Mouse (Mus musculus): ENCODE data around the gene Oxld1. TPM values are rescaled to one million over a fixed set of nuclear protein-coding genes. Genes with fewer than 3 reads are reported as not detected.

Oxld1 gene
- polyA plus RNA-seq, 1 experiment from 2014 or later: 19.6 TPM

DNA sequence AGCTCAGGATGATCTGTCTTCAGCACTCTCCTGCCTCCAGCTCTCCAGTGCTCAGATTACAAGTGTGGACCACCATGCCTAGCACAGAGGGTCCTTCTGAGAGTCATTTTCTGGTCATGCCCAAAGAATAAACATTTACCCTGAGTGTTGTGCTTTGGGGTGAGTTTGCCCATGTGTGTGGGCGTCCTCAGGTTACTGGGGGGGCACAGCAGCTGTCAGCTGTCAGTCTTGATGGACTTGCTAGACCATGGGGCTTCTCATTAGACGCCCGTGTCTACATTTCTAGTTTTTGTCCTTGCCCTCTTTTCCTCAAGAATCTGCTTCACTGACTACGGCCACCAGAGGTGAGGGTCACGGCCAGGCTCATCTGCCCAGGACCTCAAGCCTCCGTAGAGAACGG is 10.7 kb downstream of the Oxld1 start:
- H3K9me3 ChIP-seq (replicated peaks; ENCODE audit: control insufficient read depth, low read length): no peaks in the 10 kb centered on the region
- H3K27me3 ChIP-seq (ENCODE audit: control insufficient read depth, insufficient read depth, low read length): no peaks in the 10 kb centered on the region
- no peak overlapping the region for H3K27ac ChIP-seq (ENCODE audit: low read depth, low read length)
- H3K4me2 ChIP-seq: no peak overlapping the region
- H3K4me1 ChIP-seq (ENCODE audit: control insufficient read depth, insufficient read depth, low read length): peaks cover 4% of the 10 kb centered on the region; the same call in 1 of the 2 replicates
- no peak for ATAC-seq (replicated peaks; ENCODE audit: insufficient number of reproducible peaks, low FRiP score, low TSS enrichment)
- no peaks in the 10 kb centered on the region for H3K36me3 ChIP-seq (ENCODE audit: control insufficient read depth, insufficient read depth, low read length)
- no peak overlapping the region for H3K4me3 ChIP-seq (ENCODE audit: low read depth, low read length)
- no peak overlapping the region for H3K9ac ChIP-seq (ENCODE audit: low read depth, low read length)
- WGBS (ENCODE audit: insufficient replicate concordance): 81% methylated on average over 7 of the region's 7 CpGs

GRCm38 (mm10) chr11:120445475-120445874 is 12.4 kb downstream of the Oxld1 start:
- Histone ChIP-seq H3K27me3 (ENCODE audit: control insufficient read depth, insufficient read depth, low read length) (no peaks in the 10 kb centered on the region), H3K4me2 (no peak overlapping the region), H3K27ac (ENCODE audit: low read depth, low read length) (no peak overlapping the region), H3K9ac (ENCODE audit: low read depth, low read length) (no peak overlapping the region), H3K4me3 (ENCODE audit: low read depth, low read length) (no peak overlapping the region), H3K36me3 (ENCODE audit: control insufficient read depth, insufficient read depth, low read length) (no peaks in the 10 kb centered on the region), H3K4me1 (ENCODE audit: control insufficient read depth, insufficient read depth, low read length) (peaks cover 4% of the 10 kb centered on the region; the same call in 1 of the 2 replicates), H3K9me3 (replicated peaks; ENCODE audit: control insufficient read depth, low read length) (no peaks in the 10 kb centered on the region)
- 43% methylated on average over 3 of the region's 3 CpGs for WGBS (ENCODE audit: insufficient replicate concordance)
- no peak for ATAC-seq (replicated peaks; ENCODE audit: insufficient number of reproducible peaks, low FRiP score, low TSS enrichment)

DNA sequence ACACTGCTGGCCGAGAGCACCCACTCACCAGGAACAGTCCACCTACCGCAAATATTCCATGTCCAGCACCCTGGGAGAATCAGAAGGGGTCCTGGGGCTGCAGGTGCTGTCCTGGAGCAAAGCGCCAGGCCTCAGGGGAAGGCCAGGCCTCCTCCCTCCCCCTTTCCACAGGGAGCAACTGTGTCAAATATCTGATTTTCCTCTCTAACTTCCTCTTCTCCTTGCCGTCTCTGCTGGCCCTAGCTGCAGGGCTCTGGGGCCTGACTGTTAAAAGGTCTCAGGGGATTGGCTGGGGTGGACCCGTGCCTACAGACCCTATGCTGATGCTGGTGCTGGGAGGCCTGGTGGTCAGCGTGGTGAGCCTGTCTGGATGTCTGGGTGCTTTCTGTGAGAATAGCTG is 13.8 kb downstream of the Oxld1 start:
- WGBS (ENCODE audit: insufficient replicate concordance): 54% methylated on average over 6 of the region's 6 CpGs
- Histone ChIP-seq H3K36me3 (ENCODE audit: control insufficient read depth, insufficient read depth, low read length) (no peaks in the 10 kb centered on the region), H3K27me3 (ENCODE audit: control insufficient read depth, insufficient read depth, low read length) (no peaks in the 10 kb centered on the region), H3K9me3 (replicated peaks; ENCODE audit: control insufficient read depth, low read length) (no peaks in the 10 kb centered on the region), H3K9ac (ENCODE audit: low read depth, low read length) (no peak overlapping the region), H3K27ac (ENCODE audit: low read depth, low read length) (no peak overlapping the region), H3K4me2 (no peak overlapping the region), H3K4me1 (ENCODE audit: control insufficient read depth, insufficient read depth, low read length) (peaks cover 4% of the 10 kb centered on the region; the same call in 1 of the 2 replicates), H3K4me3 (ENCODE audit: low read depth, low read length) (no peak overlapping the region)
- ATAC-seq (replicated peaks; ENCODE audit: insufficient number of reproducible peaks, low FRiP score, low TSS enrichment): no peak

DNA sequence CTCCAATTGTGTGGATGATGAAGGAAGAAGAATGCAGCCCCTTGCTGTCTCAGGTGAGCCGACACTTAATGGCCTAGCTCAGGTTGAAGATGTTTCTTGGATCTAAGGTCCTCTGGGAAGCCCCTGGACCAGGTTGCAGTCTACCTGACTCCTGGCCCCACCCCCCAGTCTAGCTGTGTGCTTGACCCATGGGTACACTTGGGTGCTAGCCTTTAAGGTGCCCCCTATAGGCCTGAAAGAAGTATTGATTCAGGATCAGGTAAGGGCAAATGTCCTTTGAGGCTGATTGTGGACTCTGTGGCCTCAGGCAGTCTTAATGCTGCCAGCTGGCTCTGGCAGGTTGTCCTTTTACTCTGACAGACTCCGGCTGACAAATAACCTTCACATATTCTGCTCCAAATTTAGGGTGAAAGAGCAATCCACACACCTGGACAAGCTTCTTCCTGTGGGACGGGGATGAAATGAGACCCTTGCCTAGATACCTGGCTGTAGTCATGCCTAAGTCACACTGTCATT is 15.0 kb downstream of the Oxld1 start:
- WGBS (ENCODE audit: insufficient replicate concordance): 79% methylated on average over 3 of the region's 3 CpGs
- no peak for ATAC-seq (replicated peaks; ENCODE audit: insufficient number of reproducible peaks, low FRiP score, low TSS enrichment)
- Histone ChIP-seq H3K9ac (ENCODE audit: low read depth, low read length) (no peak overlapping the region), H3K9me3 (replicated peaks; ENCODE audit: control insufficient read depth, low read length) (no peaks in the 10 kb centered on the region), H3K4me2 (no peak overlapping the region), H3K36me3 (ENCODE audit: control insufficient read depth, insufficient read depth, low read length) (no peaks in the 10 kb centered on the region), H3K4me3 (ENCODE audit: low read depth, low read length) (no peak overlapping the region), H3K27ac (ENCODE audit: low read depth, low read length) (no peak overlapping the region), H3K4me1 (ENCODE audit: control insufficient read depth, insufficient read depth, low read length) (peaks cover 4% of the 10 kb centered on the region; the same call in 1 of the 2 replicates), H3K27me3 (ENCODE audit: control insufficient read depth, insufficient read depth, low read length) (no peaks in the 10 kb centered on the region)

DNA sequence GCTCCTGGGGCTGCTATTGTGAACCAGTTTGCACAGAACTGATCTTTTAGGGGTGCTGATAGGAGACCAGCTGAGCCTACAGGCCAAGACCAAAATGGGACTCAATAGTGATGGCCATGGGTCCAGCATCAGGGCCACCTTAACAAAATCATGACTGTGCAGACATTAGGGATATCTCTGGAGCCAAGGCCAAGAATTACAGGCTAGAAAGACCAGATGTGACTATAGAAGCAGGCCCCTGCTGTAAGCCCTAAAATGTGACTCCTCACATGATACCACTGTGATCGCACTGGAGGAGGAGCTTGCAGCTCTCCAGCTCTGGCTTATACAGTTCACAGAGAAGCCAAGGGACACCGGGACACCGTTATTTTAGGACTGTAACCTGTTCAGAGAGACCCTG is 15.5 kb downstream of the Oxld1 start, which contains the start of gene Tspan10:
Tspan10 (plus strand) TSS at position 301 of the 400 bp plus-strand sequence.
- Histone ChIP-seq H3K4me3 (ENCODE audit: low read depth, low read length) (no peak within 1 kb of the TSS), H3K4me2 (no peak within 1 kb of the TSS), H3K27me3 (ENCODE audit: control insufficient read depth, insufficient read depth, low read length) (no peaks in the 10 kb centered on the region), H3K27ac (ENCODE audit: low read depth, low read length) (no peak within 1 kb of the TSS), H3K9ac (ENCODE audit: low read depth, low read length) (no peak within 1 kb of the TSS), H3K9me3 (replicated peaks; ENCODE audit: control insufficient read depth, low read length) (no peaks in the 10 kb centered on the region), H3K4me1 (ENCODE audit: control insufficient read depth, insufficient read depth, low read length) (peaks cover 4% of the 10 kb centered on the region; the same call in 1 of the 2 replicates), H3K36me3 (ENCODE audit: control insufficient read depth, insufficient read depth, low read length) (no peaks in the 10 kb centered on the region)
- WGBS (ENCODE audit: insufficient replicate concordance): 87% methylated on average over 3 of the region's 3 CpGs
- no peak for ATAC-seq (replicated peaks; ENCODE audit: insufficient number of reproducible peaks, low FRiP score, low TSS enrichment)

- no peak for ATAC-seq (replicated peaks; ENCODE audit: insufficient number of reproducible peaks, low FRiP score, low TSS enrichment)
- H3K9ac ChIP-seq (ENCODE audit: low read depth, low read length): peak overlapping the region; percentile 95
- peak overlapping the region; percentile 81 for H3K4me2 ChIP-seq
- peaks cover 12% of the 10 kb centered on the region for H3K4me1 ChIP-seq (ENCODE audit: control insufficient read depth, insufficient read depth, low read length)
- 30% methylated on average over 12 of the region's 12 CpGs for WGBS (ENCODE audit: insufficient replicate concordance)
- H3K27me3 ChIP-seq (ENCODE audit: control insufficient read depth, insufficient read depth, low read length): no peaks in the 10 kb centered on the region
- H3K4me3 ChIP-seq (ENCODE audit: low read depth, low read length): peak overlapping the region; percentile 96
- peaks cover 4% of the 10 kb centered on the region; the same call in 1 of the 2 replicates for H3K36me3 ChIP-seq (ENCODE audit: control insufficient read depth, insufficient read depth, low read length)
- H3K9me3 ChIP-seq (replicated peaks; ENCODE audit: control insufficient read depth, low read length): no peaks in the 10 kb centered on the region
- H3K27ac ChIP-seq (ENCODE audit: low read depth, low read length): peak overlapping the region; percentile 80
These were observed 19.9 kb downstream of the Oxld1 start for GRCm38 (mm10) chr11:120437857-120438385.

DNA sequence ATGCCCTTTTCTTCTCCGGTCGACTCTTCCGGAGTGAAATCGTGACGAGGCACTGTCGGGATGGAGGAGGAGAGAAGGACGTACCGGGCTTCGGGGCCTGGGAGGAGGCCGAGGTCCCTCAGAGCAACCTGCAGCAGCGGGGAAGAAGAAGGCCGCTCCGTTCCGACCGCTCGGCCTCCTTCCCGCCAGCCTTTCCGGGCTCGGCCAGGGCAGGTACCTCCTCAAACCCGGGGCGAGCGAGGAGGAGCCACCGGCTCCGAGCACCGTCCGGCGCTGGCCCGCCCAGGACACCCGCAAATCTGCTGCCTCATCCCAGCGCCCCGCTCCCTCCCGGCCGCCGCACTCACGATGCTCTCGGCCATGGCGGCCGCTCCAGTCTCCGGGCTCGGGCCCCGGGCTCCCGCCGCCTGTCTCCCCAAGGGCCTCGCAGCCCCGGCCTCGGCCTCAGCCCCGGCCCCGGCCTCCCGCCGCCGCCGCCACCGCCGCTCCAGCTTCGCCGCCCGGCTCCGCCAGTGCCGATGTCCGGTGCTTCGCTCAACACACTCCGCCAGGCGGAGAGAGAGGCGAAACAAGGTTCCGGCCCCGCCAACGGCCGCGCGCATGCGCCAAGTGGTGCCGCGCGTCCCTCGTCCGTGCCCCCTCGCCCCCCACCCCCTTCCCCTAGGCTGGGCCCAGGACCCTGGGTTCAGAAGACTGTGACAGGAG is 20.6 kb downstream of the Oxld1 start, which contains the start of gene Nploc4:
Nploc4 (minus strand) TSS at position 557 of the 705 bp plus-strand sequence.
- Histone ChIP-seq H3K27ac (ENCODE audit: low read depth, low read length) (peak within 1 kb of the TSS; percentile 80), H3K27me3 (ENCODE audit: control insufficient read depth, insufficient read depth, low read length) (no peaks in the 10 kb centered on the region), H3K4me3 (ENCODE audit: low read depth, low read length) (peak within 1 kb of the TSS; percentile 96), H3K9me3 (replicated peaks; ENCODE audit: control insufficient read depth, low read length) (no peaks in the 10 kb centered on the region), H3K36me3 (ENCODE audit: control insufficient read depth, insufficient read depth, low read length) (peaks cover 10% of the 10 kb centered on the region; the same call in 1 of the 2 replicates), H3K4me2 (peak within 1 kb of the TSS; percentile 81), H3K9ac (ENCODE audit: low read depth, low read length) (peak within 1 kb of the TSS; percentile 95), H3K4me1 (ENCODE audit: control insufficient read depth, insufficient read depth, low read length) (peaks cover 12% of the 10 kb centered on the region)
- whole genome bisulfite sequencing (ENCODE audit: insufficient replicate concordance): under 1% methylated on average over 69 of the region's 77 CpGs
- ATAC-seq (replicated peaks; ENCODE audit: insufficient number of reproducible peaks, low FRiP score, low TSS enrichment): peak; percentile 78

DNA sequence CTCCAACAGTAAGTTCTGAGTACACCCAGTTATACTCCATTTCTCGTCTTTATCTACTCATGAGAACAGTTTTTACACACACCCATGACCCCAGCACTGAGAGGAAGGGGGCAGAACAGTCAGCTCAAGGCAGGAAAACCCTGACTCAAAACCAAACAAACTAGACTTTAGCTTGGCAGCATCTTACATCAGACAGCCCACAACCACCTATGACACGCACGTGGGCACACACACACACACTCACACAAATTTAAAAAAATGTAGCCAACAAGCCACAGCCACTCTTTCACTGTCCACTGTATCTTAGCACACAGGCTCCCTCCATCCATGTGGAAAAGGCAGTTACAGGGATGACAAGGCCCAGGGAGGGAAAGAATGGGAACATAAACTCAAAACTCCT is 31.1 kb downstream of the Oxld1 start:
- H3K4me3 ChIP-seq (ENCODE audit: low read depth, low read length): no peak overlapping the region
- H3K27ac ChIP-seq (ENCODE audit: low read depth, low read length): no peak overlapping the region
- no peak overlapping the region for H3K9ac ChIP-seq (ENCODE audit: low read depth, low read length)
- no peaks in the 10 kb centered on the region for H3K27me3 ChIP-seq (ENCODE audit: control insufficient read depth, insufficient read depth, low read length)
- ATAC-seq (replicated peaks; ENCODE audit: insufficient number of reproducible peaks, low FRiP score, low TSS enrichment): no peak
- no peak overlapping the region for H3K4me2 ChIP-seq
- no peaks in the 10 kb centered on the region for H3K4me1 ChIP-seq (ENCODE audit: control insufficient read depth, insufficient read depth, low read length)
- H3K36me3 ChIP-seq (ENCODE audit: control insufficient read depth, insufficient read depth, low read length): peaks cover 17% of the 10 kb centered on the region
- H3K9me3 ChIP-seq (replicated peaks; ENCODE audit: control insufficient read depth, low read length): no peaks in the 10 kb centered on the region
- 87% methylated on average over 3 of the region's 3 CpGs for WGBS (ENCODE audit: insufficient replicate concordance)
